Mouse (Mus musculus): ENCODE measurements around the gene Gm20388.
"Not testable (repeated sequence)": the region's sequence is repeated elsewhere in the genome, so short reads cannot be mapped to it uniquely, and the experiment has no call there.

Gene Gm20388

DNA sequence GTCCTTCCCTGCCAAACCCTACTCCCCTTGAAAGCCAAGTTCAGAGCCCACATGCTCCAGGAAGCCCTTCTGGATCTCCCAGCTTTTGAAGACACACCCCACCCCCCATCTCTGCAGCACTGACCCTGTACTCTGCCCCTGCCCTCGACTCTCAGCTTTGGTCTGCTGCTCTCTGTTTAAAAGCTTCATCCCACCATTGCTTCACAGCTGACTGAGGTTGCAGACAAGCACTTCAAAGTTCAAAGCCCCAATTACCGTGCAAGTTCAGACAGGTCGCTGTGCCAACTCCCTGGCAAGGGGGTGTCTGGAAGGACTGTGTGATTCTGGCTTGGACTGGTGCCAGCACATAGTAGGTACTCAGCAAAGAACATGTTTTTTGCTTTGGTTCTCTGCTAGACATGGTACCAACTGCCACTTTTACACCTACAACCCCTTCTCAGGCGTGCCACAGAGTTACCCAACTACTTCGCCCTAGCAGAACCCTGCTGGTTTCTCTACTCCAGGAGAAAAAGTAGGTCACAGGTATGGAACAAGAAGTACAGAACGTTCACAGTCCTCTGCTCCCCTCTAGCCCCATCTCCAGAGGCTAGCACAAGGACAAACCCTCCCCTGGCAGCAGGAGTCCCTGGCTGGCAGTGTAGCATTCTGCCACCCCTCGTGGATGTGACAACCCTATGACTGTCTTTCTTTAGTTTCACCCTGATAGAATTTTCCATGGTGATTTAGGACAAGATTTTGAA, 440.9 kb downstream of the Gm20388 start:
- DNase-seq: no peak

DNA sequence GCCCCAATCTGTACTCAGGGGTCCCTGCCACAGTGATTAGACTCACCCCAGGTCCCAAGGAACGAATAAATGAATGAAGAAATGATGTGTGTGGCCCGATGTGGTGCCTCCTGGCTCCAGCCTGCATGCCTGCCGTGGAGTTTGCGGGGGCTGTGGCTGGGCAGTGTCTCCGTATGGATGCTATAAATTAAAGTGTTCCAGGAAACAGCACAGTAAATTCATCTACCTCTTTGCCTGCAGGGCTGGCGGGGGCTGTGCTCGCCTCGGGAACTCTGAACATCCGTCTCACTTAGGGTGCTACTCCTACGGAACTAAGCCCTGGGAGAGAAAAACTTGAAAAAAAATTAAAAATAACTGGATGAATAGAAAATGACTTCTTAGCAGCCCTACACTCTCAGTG, 441.5 kb downstream of the Gm20388 start:
- no peak for DNase-seq

DNA sequence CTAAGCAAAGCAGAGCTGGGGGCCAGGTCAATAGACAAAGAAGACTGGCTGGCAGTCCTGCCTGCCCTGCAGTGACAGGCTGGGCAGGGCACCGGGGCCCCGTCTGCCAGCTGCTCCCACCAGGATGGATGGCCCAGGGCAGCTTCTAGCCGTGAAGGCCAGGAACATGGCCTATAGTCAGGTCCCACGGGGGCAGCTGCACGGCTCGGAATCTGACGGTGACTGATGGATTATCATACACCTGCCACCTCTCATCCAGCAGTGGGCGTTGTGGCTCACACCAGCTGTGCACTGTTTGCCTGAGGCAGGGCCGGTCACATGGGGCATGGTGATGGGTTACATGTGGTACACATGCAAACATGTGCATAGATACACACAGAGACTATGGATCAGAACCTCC, 445.4 kb downstream of the Gm20388 start:
- no peak for DNase-seq

DNA sequence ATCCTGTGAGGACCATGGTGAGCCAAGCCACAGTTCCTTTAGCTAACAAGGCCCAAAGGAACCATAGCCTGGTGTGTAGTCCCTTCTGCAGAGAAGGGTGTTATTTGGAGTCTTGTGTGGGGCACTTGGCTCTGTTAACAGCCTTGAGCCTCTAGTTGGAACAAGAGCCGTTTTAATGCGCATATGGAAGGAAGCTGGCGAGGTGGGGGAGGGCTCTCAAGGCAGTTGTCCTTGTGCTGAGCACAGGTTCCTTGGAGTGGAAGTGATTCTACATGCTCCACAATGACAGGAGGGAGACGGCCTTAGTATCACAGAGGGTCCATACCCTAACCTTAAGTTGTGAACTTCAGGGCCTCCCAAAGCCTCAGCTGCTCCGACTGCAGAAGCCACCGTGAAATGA, 446.9 kb downstream of the Gm20388 start:
- DNase-seq: no peak

DNA sequence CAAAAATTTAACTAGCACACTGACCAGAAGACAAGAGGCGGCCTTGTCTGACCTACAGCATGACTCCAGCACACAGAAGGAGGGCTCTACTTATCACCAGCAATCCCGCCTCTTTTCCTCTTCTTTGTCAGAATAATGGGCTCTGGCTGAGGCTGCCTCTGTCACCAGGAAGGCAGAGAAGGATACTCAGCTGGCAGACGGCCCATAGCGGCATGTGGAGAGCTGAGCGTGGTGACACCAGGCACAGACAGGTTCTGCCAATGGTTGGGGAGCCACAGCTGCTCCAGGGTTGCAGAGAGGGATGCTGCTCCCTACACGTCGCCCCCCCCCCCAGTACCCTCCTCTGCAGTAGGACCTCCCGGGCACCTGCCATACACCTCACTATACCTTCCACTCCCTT, 450.7 kb downstream of the Gm20388 start:
- peak; percentile 79 for DNase-seq

DNA sequence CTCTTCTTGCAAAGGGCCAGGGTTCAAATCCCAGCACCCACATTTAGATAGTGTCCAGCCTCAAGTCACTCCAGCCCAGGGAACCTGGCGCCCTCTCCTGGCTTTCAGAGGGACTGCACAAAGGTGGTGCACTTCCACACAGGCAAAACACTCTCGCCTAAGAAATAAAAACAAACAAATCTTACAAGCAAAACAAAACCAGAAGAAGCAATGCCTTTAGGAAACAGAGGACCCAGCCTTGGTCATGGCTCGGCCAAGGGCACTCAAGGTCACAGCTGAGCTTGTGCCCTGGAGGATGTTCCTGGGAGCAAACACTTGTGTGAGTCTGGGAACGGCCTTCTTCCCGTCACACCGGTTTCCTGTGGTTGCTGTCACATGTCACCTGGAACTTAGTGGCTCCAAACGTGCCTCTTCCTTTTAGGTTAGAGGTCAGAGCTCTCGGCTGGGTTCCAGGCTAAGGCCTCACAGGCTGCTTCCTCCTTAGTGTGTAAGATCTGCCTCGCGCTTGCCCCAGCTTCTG, 453.0 kb downstream of the Gm20388 start:
- DNase-seq: no peak

DNA sequence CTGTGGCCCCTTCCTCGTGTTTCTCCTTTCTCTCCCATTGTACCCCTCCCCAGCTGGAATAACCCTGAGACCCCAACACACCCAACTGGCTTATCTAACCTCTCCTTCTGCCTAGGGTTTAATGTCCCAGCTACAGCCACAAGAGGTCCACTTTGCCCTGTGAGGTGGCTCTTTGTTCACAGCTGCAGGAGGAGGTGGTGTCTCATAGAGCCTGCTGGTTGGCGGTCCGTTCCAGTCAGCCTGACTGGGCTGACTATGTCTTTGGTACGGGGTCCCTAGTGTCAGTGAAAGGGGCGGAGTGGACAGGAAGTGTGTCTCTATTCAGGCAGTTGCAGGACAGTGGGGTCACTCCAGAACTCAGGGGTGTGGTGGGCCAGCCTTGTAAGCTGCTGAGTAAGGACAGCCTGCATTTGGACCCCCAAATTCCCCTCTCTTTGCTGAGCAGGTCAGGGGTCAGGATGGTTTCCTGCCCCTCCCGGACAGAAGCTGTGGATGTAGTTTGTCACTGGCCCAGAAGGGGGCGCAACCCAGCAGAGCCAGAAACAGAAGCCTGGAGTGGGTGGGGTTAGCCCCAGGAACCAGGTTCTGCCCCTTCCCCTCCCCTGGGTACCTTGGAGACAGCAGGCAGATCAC, 453.6 kb downstream of the Gm20388 start:
- DNase-seq: no peak

DNA sequence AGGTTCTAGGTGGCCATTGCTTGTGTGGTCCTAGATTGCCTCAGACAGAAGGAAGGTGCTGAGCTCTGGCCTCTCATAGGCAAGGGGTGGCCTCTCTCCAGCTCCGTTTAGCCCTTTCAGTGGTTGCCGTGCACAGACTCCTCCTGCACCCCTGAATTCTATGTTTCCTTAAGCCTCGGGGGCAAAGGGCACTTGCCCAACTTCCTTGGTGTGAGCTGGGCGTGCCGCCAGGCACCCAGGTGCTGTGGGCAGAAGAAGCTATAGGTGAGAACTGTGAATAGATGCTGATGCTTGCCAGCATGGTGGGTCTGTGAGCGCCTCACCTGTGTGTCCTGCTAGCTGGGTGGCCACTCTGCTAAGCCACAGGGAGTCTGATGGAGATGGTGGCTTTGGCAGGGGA, 456.2 kb downstream of the Gm20388 start:
- no peak for DNase-seq

DNA sequence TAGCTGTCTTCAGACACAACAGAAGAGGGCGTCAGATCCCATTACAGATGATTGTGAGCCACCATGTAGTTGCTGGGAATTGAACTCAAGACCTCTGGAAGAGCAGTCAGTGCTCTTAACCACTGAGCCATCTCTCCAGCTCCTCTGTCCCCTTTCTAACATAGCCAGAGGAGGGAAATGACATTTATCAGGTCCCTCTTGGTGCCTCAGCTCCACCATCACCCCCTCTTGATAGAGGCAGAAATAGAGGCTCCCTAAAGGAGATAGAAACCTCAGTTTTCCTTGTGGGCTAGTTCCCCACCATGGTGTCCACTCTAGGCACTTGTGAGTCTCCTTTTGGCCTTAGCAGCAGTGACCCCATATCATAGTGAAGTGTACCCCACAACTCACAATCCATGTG, 457.6 kb downstream of the Gm20388 start:
- not testable (repeated sequence) for DNase-seq

DNA sequence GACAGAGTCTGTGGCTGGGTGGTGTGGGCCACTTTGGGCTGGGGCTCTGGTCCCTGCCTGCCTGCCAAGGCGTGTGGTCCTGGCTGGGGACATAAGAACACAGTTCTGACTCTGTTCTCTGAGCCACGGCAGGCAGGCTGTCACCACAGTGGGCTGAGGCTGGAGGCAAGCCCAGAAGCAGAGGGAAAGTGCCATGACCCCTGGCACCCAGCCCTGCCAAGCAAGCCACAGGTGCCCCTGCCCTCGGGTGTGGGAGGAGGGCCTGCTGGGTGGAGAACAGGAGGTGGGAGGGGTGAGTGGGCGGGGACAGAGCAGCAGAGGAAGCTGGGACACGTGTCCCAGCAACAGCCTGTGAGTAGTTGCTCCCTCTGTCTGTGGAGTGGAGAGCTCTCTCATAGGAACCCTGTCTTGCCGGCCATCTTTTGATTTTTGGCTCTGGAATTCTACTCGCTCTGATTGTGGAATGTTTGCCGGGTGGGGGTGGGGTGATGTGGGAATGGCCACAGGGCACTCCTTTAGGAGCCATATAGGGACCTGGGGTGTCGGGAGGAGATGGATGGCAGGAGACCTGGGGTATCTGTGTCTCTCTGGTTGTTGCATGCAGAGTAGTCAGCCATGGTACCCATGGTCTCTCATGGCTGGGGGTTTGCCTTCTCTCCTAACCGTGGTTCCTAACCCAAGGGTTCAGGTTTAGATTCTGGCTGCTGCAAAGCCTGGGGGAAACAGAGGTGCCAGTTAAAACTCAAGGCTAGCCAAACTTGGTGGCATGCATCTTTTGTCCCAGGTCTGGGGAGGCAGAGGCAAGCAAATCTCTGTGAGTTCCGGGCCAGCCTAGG, 458.4 kb downstream of the Gm20388 start:
- DNase-seq: peak; percentile 73

DNA sequence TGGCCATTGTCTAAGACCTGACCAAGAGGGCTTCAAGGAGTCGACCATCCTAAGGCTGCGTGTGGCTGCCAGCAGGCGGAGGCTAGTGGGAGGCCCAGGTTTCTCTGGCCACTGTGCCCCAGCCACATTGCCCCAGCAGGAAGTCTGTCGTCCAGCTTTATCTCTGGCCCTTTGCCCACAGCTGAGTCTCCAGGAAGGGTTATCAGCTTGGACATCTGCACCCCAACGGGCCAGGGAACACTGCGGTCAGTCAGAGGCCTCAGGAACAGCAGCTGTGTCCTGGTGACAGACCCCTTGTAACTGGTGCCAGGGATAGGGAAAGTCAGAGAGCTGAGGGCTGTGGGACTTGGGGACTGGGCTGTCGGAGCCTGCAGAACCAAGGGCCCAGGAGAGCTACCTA, 459.3 kb downstream of the Gm20388 start:
- DNase-seq: no peak

DNA sequence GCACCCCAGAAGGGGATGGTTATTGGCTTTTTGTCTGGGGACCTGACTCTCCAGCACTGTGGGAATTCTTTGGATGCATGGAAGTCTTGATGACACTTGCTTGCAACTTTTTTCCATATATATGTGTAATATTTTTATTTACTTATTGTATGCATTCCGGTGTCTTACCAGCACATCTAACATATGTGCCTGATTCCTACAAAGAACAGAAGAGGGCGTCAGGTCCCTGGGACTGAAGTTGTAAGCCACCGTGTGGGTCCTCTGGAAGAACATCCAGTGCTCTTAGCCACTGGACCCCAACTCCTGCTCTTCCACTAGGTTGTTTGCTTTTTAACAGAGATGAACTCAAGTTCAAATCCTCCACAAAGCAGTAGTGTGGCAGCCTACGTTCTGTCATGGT, 459.8 kb downstream of the Gm20388 start:
- DNase-seq: no peak

DNA sequence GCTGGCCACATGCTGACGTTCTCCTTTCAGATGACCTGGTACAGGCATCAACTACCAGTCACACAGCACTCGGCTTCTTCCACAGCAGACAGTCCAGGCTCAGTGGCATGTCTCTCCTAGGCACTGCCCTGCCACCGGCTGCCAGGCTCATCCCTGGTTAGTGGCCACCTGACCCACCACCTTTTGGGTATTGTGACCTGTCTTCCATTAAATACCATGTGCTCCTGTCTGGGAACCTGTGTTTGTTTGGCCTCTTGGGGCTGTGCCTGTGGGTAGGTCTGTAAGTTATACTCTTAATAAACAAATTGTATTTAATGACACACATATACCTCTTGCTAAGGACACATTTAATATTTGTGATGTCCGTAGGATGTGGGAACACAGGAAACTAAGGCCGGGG, 460.5 kb downstream of the Gm20388 start:
- no peak for DNase-seq

DNA sequence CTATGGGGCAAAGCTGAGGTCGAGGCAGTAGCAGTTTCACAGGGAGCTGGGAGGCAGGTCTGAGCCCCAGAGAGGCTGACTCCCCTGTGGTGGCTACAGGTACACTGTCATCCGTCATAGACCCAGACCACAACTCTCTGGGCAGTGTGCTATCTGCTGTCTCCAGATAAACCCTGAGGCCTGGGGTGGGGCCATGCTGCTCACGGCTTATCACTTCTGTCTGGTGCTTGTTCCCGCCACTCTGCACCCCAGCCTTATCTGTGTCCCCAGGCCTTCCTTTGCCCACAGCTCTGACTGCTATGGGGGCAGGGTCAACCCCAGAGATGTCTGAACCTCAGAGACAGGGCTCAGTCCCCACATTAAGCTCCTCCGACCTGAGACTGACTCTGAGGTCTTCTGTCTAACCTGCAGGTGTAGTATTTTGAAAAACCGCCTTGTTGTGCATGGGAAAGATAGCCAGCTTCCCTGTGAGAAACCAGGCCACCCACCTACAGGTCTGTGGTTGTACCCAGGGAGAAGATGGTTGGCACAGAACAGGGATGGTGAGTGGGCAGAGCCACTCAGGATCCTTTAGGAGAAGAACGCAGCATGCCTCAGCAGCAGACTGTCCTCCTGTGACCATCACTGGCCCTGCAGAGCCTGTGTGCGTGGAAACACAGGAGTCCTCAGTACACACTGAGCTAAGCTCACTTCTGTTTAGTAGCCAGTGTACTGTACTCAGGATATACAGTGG, 461.2 kb downstream of the Gm20388 start:
- DNase-seq: no peak

DNA sequence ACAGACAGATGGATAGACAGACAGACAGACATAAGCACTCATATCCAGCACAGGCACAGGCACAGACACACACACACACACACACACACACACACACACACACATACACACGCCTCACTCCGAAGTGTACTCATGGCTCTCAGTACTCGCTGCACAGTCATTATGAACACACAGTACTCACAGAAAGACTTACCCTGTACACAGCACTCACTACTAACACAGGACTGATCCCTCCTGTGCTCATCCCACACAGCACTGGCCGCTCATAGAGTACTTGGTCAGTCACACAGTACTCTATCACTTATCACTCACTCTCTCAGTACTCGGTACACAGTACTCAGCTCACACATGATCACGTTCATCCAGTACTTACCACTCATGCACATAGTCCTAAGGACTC, 462.0 kb downstream of the Gm20388 start:
- no peak for DNase-seq

DNA sequence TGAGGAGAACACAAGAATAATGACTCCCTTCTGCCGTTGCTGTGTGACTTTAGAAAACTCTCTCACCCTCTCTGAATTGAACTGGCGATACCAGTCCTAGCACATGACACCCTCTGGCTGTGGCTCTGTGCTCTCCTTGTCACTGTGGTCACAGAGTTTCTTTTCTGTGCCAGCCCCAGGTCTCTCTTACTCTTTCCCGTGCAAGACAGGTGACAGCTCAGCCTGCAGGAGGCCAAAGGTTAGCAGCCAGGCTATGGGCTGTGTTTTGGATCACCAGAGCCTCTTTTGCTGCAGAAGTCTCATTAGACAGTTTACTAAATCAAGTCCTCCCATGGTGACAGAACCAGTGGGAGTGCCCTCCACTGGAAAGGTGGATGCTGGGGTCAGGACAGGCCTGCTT, 463.0 kb downstream of the Gm20388 start:
- DNase-seq: no peak

DNA sequence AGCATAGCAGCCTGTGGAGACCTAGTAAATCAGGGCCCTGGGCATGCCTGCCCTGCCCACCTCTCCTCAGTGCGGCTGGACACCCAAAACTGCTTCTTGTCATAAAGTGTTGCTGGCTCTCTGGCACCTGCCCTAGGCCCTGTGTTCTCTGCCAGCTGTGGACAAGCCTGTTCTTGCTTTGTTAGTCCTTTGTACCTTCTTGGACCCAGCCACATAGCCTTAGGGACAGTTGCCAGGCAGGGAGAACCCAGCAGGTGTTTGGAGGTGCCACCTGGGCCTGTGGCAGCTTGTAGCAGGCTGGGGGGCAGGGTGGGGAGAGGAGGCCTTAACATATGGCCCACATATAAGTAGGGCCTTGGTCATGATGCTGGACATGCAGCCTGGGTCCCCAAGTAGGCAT, 463.4 kb downstream of the Gm20388 start:
- DNase-seq: no peak

DNA sequence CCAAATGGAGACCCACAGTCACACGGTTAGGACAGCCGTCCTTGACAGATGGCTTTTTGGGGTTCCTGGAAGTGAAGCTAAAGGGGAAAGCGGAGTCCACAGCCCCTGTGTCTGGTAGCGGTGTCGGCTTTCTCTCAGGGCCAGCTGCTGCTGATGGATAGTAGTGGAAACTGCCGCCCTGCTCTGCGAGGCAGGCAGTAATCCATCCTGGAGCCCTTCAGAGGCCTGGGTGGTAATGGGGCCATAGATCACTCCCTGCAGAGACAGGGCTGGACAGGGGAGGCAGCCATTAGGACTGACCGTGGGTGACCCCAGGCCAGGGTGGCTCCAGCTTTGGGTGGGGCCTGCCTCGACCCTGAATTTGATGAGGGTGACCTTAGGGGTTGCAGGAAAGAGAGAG, 463.9 kb downstream of the Gm20388 start:
- no peak for DNase-seq

DNA sequence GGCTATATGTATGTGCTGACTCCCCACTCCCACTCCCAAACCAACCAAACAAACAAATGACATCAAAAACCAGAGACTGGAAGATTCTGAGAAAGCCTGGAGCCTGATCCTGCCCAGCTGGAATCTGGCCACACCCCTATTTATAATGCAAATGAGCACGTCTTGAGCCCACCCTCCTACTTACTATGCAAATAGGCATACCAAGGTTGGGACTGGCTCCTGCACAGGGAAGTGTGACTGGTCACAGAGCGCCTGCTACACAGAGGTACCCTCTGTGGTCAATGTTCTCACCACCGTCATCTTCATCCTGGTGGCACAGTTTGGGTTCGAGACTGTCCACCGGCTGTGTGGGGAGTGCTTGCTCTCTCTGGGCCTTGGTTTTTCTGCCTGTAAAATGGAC, 464.5 kb downstream of the Gm20388 start:
- DNase-seq: no peak

DNA sequence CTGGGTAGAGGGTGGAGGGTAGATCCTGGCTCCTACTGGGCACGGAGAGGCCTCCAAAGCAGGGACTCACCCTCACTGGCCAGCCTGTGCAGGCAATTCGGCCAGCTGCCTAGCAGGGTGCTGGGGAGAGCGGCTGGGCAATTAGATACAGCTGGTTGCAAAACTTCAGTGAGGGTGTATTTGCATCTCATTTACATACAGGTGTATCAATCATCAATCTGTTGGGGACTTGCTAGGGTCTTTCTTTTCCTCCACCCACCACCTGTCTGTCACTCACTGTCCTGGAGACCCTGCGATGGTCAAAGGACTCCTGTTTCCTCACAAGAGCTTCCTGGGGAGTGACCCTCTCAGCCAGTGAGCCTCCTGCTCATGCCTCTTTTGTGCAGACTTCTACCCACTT, 465.6 kb downstream of the Gm20388 start:
- DNase-seq: no peak

DNA sequence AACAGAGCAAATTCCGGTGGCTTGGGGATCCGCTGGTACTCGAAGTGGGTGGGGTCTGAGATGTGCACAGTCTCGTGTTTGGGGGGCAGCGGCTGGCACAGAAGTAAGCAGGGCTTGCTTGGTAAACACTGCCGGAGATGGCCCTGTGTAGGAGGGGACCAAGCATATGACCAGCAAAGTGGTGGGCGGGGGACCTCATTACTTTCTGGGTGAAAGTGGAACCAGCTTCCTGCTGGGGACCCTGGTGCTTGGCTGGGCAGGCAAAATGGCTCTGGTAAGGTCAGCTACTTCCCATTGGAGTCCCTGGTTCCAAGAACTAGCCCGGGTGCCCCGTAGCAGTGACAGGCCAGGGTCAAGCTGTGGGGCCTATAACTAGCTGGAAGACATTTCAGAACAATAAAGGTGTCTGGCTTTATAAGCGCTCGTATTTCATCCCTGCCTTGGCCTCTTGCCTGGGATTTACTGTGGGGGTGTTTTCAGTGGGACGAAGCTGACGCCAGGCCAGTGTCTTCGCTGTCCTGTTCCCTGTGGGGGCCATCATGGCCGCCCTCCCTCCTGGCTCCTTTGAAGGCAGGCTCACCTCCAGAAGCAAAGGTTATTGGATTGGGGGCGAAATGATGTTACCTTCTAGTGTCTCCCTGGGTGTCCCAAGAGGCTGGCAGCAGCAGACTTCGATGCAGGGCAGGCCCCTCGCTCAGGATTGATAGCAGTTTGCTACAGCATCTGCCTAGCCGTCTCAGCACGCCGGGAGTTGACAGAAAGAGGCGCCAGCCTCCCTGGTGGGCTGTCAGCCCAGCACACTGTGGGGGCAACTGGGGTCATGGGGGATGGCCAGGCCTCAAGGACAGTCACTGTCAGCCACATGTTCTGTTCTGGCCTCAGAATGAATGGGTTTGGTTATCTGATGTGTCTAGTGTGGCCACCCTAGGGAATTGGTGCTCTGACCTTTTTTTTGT, 466.5 kb downstream of the Gm20388 start:
- no peak for DNase-seq

DNA sequence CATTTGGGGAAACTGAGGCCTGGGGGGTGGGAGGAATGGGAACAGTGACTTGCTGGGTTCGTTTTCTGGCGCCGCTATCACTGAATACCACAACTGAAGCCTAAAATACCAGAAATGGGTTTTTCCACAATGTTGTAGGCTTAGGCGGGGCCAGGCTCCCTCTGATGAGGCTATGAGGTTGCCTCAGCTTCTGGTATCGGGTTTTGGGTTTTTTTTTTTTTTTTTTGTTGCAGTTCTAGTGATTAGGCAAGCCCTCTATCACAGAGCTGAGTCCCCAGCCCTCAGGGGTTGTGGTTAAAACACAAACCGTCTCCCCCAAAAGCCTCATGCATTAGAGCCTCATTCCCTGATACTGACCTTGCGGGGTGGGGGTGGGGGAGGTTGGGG, 467.2 kb downstream of the Gm20388 start:
- no peak for DNase-seq
